Mouse (Mus musculus): ENCODE data around the gene Chrnd. TPM values are rescaled to one million over a fixed set of nuclear protein-coding genes. Genes with fewer than 3 reads are reported as not detected.

Gene Chrnd
- polyA plus RNA-seq, 1 experiment, result not detected

DNA sequence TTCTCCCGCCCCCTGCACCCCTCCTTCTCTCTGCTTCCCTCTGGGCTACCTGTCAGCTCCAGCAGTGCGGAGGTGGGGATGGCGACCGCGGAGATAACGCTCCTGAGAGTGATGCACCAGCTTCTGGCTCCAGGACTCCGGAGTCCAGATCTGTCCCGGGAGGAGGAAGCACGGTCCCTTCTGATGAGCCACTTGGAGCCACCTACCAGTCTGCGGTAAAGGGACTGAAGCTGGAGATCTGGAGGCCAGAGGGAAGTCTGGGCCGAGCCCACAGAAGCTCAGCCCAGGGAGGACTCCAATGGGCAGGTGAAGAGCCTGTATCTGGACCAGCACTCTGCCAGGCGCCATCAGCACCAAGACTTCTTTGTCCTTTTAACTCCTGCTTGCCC lies 34.2 kb upstream of the Chrnd start, which contains the start of gene Ecel1:
Gene Ecel1 (minus strand): TSS at position 323 of the 389 bp plus-strand sequence.
- Histone ChIP-seq H3K4me3 (replicated peaks) (no peak within 1 kb of the TSS), H3K36me3 (ENCODE audit: control insufficient read depth) (no peaks in the 10 kb centered on the region), H3K4me1 (ENCODE audit: control insufficient read depth) (no peaks in the 10 kb centered on the region), H3K9me3 (ENCODE audit: control insufficient read depth, low read length) (no peaks in the 10 kb centered on the region), H3K27me3 (ENCODE audit: control insufficient read depth) (peaks cover 77% of the 10 kb centered on the region)
- TF ChIP-seq GATA1 (IDR thresholded peaks at IDR 0.05; ENCODE audit: low read length) (no peak), TAL1 (IDR thresholded peaks at IDR 0.05; ENCODE audit: low read length) (no peak)

DNA sequence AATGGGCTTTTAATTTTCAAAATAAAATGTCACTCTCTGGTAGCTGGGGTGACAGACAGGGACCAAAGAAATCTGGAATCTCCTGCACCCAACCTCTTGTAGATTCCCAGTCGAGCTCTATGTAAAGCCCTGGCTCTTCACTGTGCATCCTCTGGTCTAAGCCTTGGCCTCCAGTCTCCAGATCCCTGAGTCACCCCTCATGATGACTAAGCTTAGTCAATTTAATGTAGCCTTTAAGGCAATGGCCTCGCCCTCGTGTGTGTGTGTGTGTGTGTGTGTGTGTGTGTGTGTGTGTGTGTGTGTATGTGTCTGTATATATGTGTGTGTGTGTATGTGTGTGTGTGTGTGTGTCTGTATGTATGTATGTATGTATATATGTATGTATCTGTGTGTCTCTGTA lies 31.0 kb upstream of the Chrnd start:
- Histone ChIP-seq H3K36me3 (ENCODE audit: control insufficient read depth) (no peaks in the 10 kb centered on the region), H3K4me3 (replicated peaks) (no peak overlapping the region), H3K4me1 (ENCODE audit: control insufficient read depth) (no peaks in the 10 kb centered on the region), H3K9me3 (ENCODE audit: control insufficient read depth, low read length) (no peaks in the 10 kb centered on the region), H3K27me3 (ENCODE audit: control insufficient read depth) (peaks cover 49% of the 10 kb centered on the region)
- TF ChIP-seq TAL1 (IDR thresholded peaks at IDR 0.05; ENCODE audit: low read length) (no peak), GATA1 (IDR thresholded peaks at IDR 0.05; ENCODE audit: low read length) (no peak)

DNA sequence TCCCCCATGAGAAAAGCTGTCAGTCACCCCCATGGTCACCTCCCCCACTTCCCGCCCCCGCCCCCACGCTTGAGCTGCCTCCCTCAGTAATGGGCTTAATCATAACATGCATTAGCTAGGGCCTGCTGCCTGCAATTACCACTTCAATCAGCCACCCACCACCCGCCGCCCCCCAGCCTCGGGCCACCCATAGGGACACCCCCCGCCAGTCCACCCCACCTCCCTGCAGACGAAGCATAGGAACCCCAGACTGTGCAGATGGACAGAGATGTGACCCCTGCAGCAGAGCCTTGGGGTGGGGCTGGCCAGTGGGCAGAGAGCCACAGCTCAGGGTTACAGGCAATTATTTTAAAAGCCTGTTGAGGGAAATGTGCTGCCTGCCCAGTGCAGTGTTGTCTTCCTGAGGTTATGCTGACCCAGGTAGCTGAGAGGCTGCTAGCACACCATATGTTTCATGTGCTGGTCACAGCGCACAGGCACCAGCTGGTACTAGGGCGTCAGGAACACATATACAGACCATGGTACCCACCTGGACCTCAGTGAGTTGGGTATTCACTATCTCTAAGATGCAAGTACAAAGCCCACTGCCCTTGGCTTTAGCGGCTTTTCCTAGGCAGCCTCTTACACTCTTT lies 26.1 kb upstream of the Chrnd start:
- Histone ChIP-seq H3K9me3 (ENCODE audit: control insufficient read depth, low read length) (no peaks in the 10 kb centered on the region), H3K36me3 (ENCODE audit: control insufficient read depth) (no peaks in the 10 kb centered on the region), H3K27me3 (ENCODE audit: control insufficient read depth) (peaks cover 14% of the 10 kb centered on the region), H3K4me3 (replicated peaks) (no peak overlapping the region), H3K4me1 (ENCODE audit: control insufficient read depth) (no peaks in the 10 kb centered on the region)
- TF ChIP-seq TAL1 (IDR thresholded peaks at IDR 0.05; ENCODE audit: low read length) (no peak), GATA1 (IDR thresholded peaks at IDR 0.05; ENCODE audit: low read length) (no peak)

DNA sequence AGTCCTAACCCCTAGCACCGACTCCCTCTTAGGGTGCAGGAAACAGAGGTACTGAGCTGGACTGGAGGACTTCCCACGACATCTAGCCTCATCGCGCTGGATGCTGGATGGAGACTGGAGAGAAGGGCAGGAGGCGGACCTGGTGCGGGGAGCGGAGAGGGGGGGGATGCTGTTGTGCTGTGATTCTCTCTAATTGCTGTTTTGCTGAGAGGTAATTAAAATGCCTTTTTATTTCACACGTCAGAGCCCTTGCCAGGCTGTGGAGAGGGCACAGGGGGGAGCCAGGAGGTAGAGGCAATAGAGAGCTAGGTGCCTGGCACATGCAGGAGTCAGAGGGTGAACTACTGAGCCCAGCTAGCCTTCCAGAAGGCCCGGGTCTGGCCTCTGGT lies 25.6 kb upstream of the Chrnd start:
- H3K9me3 ChIP-seq (ENCODE audit: control insufficient read depth, low read length), result no peaks in the 10 kb centered on the region
- no peaks in the 10 kb centered on the region for H3K36me3 ChIP-seq (ENCODE audit: control insufficient read depth)
- TF ChIP-seq GATA1 (IDR thresholded peaks at IDR 0.05; ENCODE audit: low read length), result no peak
- no peak for TF ChIP-seq TAL1 (IDR thresholded peaks at IDR 0.05; ENCODE audit: low read length)
- H3K4me1 ChIP-seq (ENCODE audit: control insufficient read depth), result no peaks in the 10 kb centered on the region
- H3K4me3 ChIP-seq (replicated peaks), result no peak overlapping the region
- H3K27me3 ChIP-seq (ENCODE audit: control insufficient read depth), result peaks cover 17% of the 10 kb centered on the region

DNA sequence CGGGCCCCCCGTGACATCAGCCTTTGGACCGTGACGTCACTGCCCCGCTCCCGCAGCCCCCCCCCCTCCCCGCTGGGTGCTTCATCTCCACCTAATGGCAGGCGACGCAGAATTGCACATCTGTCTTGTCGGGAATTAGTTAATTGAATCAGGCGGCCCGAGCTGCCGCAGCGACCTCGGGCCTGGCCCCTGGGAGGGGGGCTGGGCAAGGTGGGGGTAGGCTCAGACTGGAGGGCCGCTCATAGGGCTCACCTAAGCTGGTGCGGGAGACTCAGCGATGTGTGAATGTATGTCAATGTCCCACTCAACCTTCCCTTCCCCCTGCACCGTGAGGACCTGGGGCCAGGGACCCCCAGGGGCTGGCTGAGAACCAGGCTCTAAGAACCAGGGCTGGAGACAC lies 19.9 kb upstream of the Chrnd start:
- Histone ChIP-seq H3K4me3 (replicated peaks) (no peak overlapping the region), H3K9me3 (ENCODE audit: control insufficient read depth, low read length) (no peaks in the 10 kb centered on the region), H3K27me3 (ENCODE audit: control insufficient read depth) (peaks cover 24% of the 10 kb centered on the region), H3K4me1 (ENCODE audit: control insufficient read depth) (no peaks in the 10 kb centered on the region), H3K36me3 (ENCODE audit: control insufficient read depth) (no peaks in the 10 kb centered on the region)
- TF ChIP-seq GATA1 (IDR thresholded peaks at IDR 0.05; ENCODE audit: low read length), result no peak
- TF ChIP-seq TAL1 (IDR thresholded peaks at IDR 0.05; ENCODE audit: low read length), result no peak

DNA sequence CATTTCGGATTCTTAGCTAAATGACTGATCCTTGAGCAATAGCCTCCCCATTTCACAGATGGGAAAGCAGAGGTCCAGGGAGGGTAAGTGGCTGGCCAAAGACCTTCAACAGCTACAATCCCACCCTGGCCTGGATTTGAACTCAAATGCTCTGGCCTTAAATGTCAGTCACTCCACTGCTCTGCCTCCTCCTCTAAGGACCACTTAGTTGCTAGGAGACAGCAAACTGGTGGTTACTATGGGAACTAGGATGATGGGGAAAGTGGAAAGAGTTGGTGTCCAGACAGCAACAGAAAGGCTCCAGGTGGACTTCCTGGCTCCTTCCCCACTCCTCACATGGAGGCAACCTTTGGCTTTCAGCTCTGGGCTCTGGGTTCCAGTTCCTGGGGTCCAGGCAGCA lies 19.1 kb upstream of the Chrnd start:
- Histone ChIP-seq H3K27me3 (ENCODE audit: control insufficient read depth) (peaks cover 24% of the 10 kb centered on the region), H3K4me1 (ENCODE audit: control insufficient read depth) (no peaks in the 10 kb centered on the region), H3K9me3 (ENCODE audit: control insufficient read depth, low read length) (no peaks in the 10 kb centered on the region), H3K4me3 (replicated peaks) (no peak overlapping the region), H3K36me3 (ENCODE audit: control insufficient read depth) (no peaks in the 10 kb centered on the region)
- TF ChIP-seq GATA1 (IDR thresholded peaks at IDR 0.05; ENCODE audit: low read length) (no peak), TAL1 (IDR thresholded peaks at IDR 0.05; ENCODE audit: low read length) (no peak)

DNA sequence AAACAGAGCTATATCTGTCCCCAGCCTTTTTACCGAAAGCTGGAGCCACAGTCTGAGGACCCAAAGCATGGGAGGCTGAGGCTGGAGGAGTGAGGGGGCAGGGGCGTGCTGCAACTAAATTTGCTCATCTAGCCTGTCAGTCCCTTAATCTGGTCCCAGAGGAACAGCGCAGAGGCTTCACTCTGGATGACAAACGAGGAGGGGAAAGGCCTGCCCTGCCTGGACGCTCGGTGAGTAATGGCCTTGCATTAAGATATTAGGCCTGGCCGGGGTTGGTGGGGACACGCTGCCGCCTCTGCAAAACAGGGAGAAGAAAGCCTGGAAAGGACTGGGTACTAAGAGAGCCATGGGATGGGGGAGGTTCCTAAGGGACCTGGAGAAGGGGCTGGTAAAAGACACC lies 18.1 kb upstream of the Chrnd start:
- no peaks in the 10 kb centered on the region for H3K36me3 ChIP-seq (ENCODE audit: control insufficient read depth)
- TF ChIP-seq GATA1 (IDR thresholded peaks at IDR 0.05; ENCODE audit: low read length) (no peak), TAL1 (IDR thresholded peaks at IDR 0.05; ENCODE audit: low read length) (no peak)
- H3K27me3 ChIP-seq (ENCODE audit: control insufficient read depth), result peaks cover 24% of the 10 kb centered on the region
- H3K4me1 ChIP-seq (ENCODE audit: control insufficient read depth), result no peaks in the 10 kb centered on the region
- no peak overlapping the region for H3K4me3 ChIP-seq (replicated peaks)
- H3K9me3 ChIP-seq (ENCODE audit: control insufficient read depth, low read length), result no peaks in the 10 kb centered on the region

DNA sequence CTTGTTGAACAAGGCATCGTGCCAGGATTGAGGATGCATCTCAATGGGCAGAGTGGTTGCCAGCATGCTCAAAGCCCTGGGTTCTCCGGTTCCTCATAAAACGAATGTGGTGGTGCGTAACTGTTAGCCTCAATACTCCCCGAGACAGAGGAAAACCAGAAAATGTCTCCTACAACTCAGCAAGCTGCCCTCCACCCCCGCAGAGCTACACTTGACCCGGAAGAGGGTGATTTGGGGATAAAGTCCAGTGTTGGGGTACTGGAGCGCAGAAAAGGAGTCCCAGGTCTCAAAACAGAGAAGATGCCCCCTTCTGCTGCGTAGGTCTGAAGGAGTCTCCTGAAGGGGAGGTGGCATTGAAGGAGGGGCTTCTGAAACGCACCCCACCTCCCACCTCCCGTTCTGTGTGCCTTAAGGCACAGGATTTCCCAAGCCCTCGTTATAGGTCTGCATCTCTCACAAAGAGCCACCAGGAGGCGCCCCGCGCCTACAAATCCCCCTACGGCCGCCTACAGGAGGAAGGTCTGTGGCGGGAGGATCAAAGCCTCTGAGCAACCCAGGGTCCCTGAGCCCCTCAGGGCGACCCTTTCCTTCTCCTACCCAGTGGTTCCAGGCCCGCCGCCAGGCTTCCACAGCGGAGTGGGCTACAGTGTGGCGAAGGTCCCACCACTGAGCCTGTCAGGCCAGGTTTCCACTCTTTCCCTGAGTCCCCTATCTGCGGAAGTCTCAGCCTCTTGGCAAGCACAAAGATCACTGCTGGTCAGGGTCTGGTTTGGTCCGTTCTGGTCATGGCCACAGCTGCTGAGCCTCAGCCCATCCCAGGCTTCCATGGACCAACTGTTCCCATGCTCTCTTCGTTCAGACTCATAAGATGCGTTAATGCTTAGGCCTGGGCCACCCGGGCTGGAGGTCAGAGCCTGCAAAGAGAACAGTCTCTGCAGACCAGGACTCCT lies 16.1 kb upstream of the Chrnd start:
- Histone ChIP-seq H3K27me3 (ENCODE audit: control insufficient read depth) (peaks cover 20% of the 10 kb centered on the region), H3K9me3 (ENCODE audit: control insufficient read depth, low read length) (no peaks in the 10 kb centered on the region), H3K4me3 (replicated peaks) (no peak overlapping the region), H3K36me3 (ENCODE audit: control insufficient read depth) (no peaks in the 10 kb centered on the region), H3K4me1 (ENCODE audit: control insufficient read depth) (no peaks in the 10 kb centered on the region)
- no peak for TF ChIP-seq GATA1 (IDR thresholded peaks at IDR 0.05; ENCODE audit: low read length)
- no peak for TF ChIP-seq TAL1 (IDR thresholded peaks at IDR 0.05; ENCODE audit: low read length)

DNA sequence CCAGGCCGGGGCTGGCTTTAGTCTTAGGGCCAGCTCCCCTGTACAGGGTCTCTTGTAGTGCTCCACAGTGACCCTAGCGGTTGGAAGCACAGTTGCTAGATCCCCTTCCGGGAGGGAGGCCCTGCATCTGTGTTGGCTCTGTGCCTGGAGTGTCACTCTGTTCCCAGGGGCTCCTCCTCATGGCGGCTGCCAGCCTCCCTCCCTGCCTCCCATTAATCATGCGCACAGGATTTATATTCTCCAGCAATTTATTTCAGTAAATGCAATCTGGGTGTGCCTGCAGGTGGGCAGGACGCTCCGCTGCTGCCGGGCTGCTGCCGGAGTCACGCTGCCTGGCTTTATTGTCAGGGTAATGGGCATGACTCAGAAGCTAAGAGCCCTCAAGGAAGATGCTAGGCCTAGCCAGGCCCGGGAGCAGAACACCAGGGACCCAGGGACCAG lies 14.5 kb upstream of the Chrnd start:
- H3K4me3 ChIP-seq (replicated peaks), result no peak overlapping the region
- TF ChIP-seq GATA1 (IDR thresholded peaks at IDR 0.05; ENCODE audit: low read length) (no peak), TAL1 (IDR thresholded peaks at IDR 0.05; ENCODE audit: low read length) (no peak)
- H3K4me1 ChIP-seq (ENCODE audit: control insufficient read depth), result no peaks in the 10 kb centered on the region
- H3K9me3 ChIP-seq (ENCODE audit: control insufficient read depth, low read length), result no peaks in the 10 kb centered on the region
- H3K27me3 ChIP-seq (ENCODE audit: control insufficient read depth), result peaks cover 8% of the 10 kb centered on the region
- H3K36me3 ChIP-seq (ENCODE audit: control insufficient read depth), result no peaks in the 10 kb centered on the region
